Mouse (Mus musculus): ENCODE data around the gene AC140267.1.

- TF ChIP-seq EP300 (IDR thresholded peaks at IDR 0.05; ENCODE audit: insufficient read depth, low read depth, low read length) (no peak), CTCF (IDR thresholded peaks at IDR 0.05; ENCODE audit: low read depth, low read length) (no peak)
Measured at GRCm38 (mm10) chr15:80233053-80233452, 2.6 kb upstream of the AC140267.1 start.
